Mouse (Mus musculus) small intestine, adult 2 months (tissue): ENCODE data around the gene Vamp1. TPM values are rescaled to one million over a fixed set of nuclear protein-coding genes. Genes with fewer than 3 reads are reported as not detected.

Experiments used
- H3K27ac ChIP-seq: fragments of 200-500 bp; 2 replicates; pipeline ENCODE4 v1.5.1; 2012; ENCODE audit warnings: low read depth, low read length, control low read depth, inconsistent platforms; ENCODE audit not compliant: insufficient read depth
- H3K27me3 ChIP-seq: fragments of 200-500 bp; 2 replicates; pipeline ENCODE4 v1.6.1; 2012; ENCODE audit warnings: mild to moderate bottlenecking, moderate library complexity, low read length, inconsistent platforms; ENCODE audit not compliant: control insufficient read depth, insufficient read depth
- H3K36me3 ChIP-seq: fragments of 200-500 bp; 2 replicates; pipeline ENCODE4 v1.6.1; 2012; ENCODE audit warnings: mild to moderate bottlenecking, low read length, control low read depth, inconsistent platforms; ENCODE audit not compliant: control insufficient read depth, insufficient read depth
- H3K4me1 ChIP-seq: fragments of 200-500 bp; 2 replicates; pipeline ENCODE4 v1.6.1; 2012; ENCODE audit warnings: low read length, inconsistent platforms, mixed read lengths; ENCODE audit not compliant: control insufficient read depth, insufficient read depth, insufficient read length
- H3K4me3 ChIP-seq: fragments of 200-500 bp; 2 replicates; pipeline ENCODE4 v1.5.1; 2012; ENCODE audit warnings: low read depth, mild to moderate bottlenecking, control low read depth, inconsistent platforms, low read length, moderate library complexity
- CTCF ChIP-seq: fragments of 200-500 bp; IDR thresholded peaks from 2 replicates; pipeline ENCODE4 v1.5.1; 2012; ENCODE audit warnings: low read depth, mild to moderate bottlenecking, control low read depth, inconsistent platforms, low read length, moderate library complexity, mixed read lengths; ENCODE audit not compliant: insufficient replicate concordance, insufficient read length; ENCODE audit errors: extremely low read depth
- POLR2A ChIP-seq: fragments of 200-500 bp; IDR thresholded peaks from 2 replicates; pipeline ENCODE4 v1.6.1; 2012; ENCODE audit warnings: low read depth, mild to moderate bottlenecking, control low read depth, inconsistent platforms, low read length, moderate library complexity
- WGBS: fragments of 180-500 bp; shearing (Covaris S2); methylation state at CpG from one replicate; pipeline ENCODE4 v1.1.7; 2018; 5-methylcytosine and 5-hydroxymethylcytosine counted together
- polyA plus RNA-seq: library from polyadenylated mRNA; depleted of rRNA; stranded (reverse); fragments of >200 nt; gene quantifications from 2 replicates; pipeline ENCODE4 v1.2.3, GENCODE M21; 2012

Vamp1 gene
- polyA plus RNA-seq, 1 experiment = 7.7 TPM

- TF ChIP-seq POLR2A = peak; percentile 29; the same call in 1 of the 2 replicates
- TF ChIP-seq CTCF = no peak
- peaks cover 15% of the 10 kb centered on the region for H3K36me3 ChIP-seq
- WGBS = under 1% methylated on average over 34 of the region's 34 CpGs
- peak overlapping the region; percentile 99 for H3K27ac ChIP-seq
- peaks cover 3% of the 10 kb centered on the region; the same call in 1 of the 2 replicates for H3K4me1 ChIP-seq
- peak overlapping the region; percentile 94 for H3K4me3 ChIP-seq
- no peaks in the 10 kb centered on the region for H3K27me3 ChIP-seq
Measured at GRCm38 (mm10) chr6:125192016-125192714, 23.2 kb upstream of the Vamp1 start.

GRCm38 (mm10) chr6:125192841-125193240, 22.5 kb upstream of the Vamp1 start:
- WGBS = 18% methylated on average over 5 of the region's 5 CpGs
- Histone ChIP-seq H3K4me1 (peaks cover 3% of the 10 kb centered on the region; the same call in 1 of the 2 replicates), H3K4me3 (peak overlapping the region; percentile 94), H3K27me3 (no peaks in the 10 kb centered on the region), H3K36me3 (peaks cover 11% of the 10 kb centered on the region), H3K27ac (peak overlapping the region; percentile 99)
- no peak for TF ChIP-seq POLR2A
- TF ChIP-seq CTCF = no peak

- WGBS = 28% methylated on average over 7 of the region's 7 CpGs
- no peak overlapping the region for H3K27ac ChIP-seq
- H3K4me3 ChIP-seq = no peak overlapping the region
- H3K27me3 ChIP-seq = no peaks in the 10 kb centered on the region
- H3K4me1 ChIP-seq = peaks cover 3% of the 10 kb centered on the region; the same call in 1 of the 2 replicates
- H3K36me3 ChIP-seq = peaks cover 11% of the 10 kb centered on the region
- no peak for TF ChIP-seq CTCF
- no peak for TF ChIP-seq POLR2A
Measured at GRCm38 (mm10) chr6:125193390-125193789, 22.0 kb upstream of the Vamp1 start.

GRCm38 (mm10) chr6:125195541-125196075, 19.7 kb upstream of the Vamp1 start:
- Histone ChIP-seq H3K4me1 (peaks cover 3% of the 10 kb centered on the region; the same call in 1 of the 2 replicates), H3K27ac (no peak overlapping the region), H3K36me3 (peaks cover 11% of the 10 kb centered on the region), H3K4me3 (no peak overlapping the region), H3K27me3 (no peaks in the 10 kb centered on the region)
- TF ChIP-seq CTCF (no peak), POLR2A (no peak)
- 75% methylated on average over 1 of the region's 1 CpGs for WGBS

GRCm38 (mm10) chr6:125196301-125196700, 19.1 kb upstream of the Vamp1 start:
- H3K27ac ChIP-seq = no peak overlapping the region
- TF ChIP-seq CTCF (no peak), POLR2A (no peak)
- H3K4me1 ChIP-seq = peaks cover 3% of the 10 kb centered on the region; the same call in 1 of the 2 replicates
- H3K4me3 ChIP-seq = no peak overlapping the region
- no peaks in the 10 kb centered on the region for H3K27me3 ChIP-seq
- peaks cover 11% of the 10 kb centered on the region for H3K36me3 ChIP-seq
- WGBS = 79% methylated on average over 3 of the region's 3 CpGs

- no peak overlapping the region for H3K4me3 ChIP-seq
- H3K4me1 ChIP-seq = peaks cover 3% of the 10 kb centered on the region; the same call in 1 of the 2 replicates
- H3K27me3 ChIP-seq = no peaks in the 10 kb centered on the region
- peaks cover 11% of the 10 kb centered on the region for H3K36me3 ChIP-seq
- 81% methylated on average over 5 of the region's 5 CpGs for WGBS
- H3K27ac ChIP-seq = no peak overlapping the region
- TF ChIP-seq POLR2A (no peak), CTCF (no peak)
Measured at GRCm38 (mm10) chr6:125197166-125197565, 18.2 kb upstream of the Vamp1 start.

GRCm38 (mm10) chr6:125210436-125210835, 4.9 kb upstream of the Vamp1 start:
- no peaks in the 10 kb centered on the region for H3K27me3 ChIP-seq
- TF ChIP-seq CTCF (no peak), POLR2A (no peak)
- 88% methylated on average over 1 of the region's 1 CpGs for WGBS
- H3K4me1 ChIP-seq = no peaks in the 10 kb centered on the region
- H3K4me3 ChIP-seq = no peak overlapping the region
- no peaks in the 10 kb centered on the region for H3K36me3 ChIP-seq
- H3K27ac ChIP-seq = no peak overlapping the region
